Mouse (Mus musculus) yolk sac, embryonic 10.5 days (tissue): ENCODE measurements around the gene Wfs1.
"Not testable (repeated sequence)": the region's sequence is repeated elsewhere in the genome, so short reads cannot be mapped to it uniquely, and the experiment has no call there.

Experiments
- DNase-seq: peaks from one replicate; pipeline ENCODE4 v3.0.0-alpha.2; 2017; ENCODE audit warnings: low spot score

Wfs1 gene

DNA sequence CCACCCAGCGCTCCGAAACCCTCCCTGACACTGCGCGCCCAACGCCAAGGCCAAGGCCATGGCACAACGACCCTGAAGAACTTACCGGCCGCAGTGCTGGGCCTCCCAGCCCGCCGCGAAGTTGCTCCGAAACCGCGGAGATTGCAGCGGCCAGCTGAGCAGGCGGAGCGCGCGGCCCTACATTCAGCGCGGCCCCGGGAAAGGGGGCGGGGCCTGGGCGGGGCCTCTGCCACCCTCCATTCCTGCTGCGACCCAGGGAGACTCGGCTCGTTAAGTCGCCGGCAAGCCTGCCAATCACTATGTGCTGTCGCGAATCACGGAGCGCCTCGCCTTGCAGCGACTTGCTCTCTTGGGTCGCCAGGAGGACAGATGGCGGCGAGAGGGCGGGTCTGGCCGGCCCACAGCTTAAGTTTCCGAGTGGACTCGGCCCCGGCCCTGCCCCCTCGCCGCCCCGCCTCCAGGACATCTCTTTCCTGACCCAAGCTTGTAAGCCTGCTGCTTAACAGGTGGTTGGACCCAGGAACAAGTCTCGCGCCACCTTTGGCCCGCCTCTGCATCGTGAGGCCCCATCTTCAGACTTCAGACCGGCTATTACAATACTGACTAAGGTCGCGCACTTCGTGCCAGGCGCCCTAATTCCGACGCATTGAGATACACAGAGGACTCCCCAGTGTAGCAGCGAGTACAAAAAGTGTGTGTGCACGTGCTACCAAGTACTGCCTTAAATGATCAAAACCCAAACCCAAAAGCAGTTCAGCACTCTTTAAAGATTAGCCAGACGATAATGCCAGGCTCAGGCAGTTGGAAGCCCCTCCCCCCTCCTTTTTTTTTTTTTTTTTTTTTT is at the start of gene Wfs1:
Wfs1 (minus strand) TSS at position 425 of the 844 bp plus-strand sequence.
- DNase-seq: peak; percentile 97

GRCm38 (mm10) chr5:37036884-37037283 is 47.9 kb upstream of the Wfs1 start:
- DNase-seq: no peak

DNA sequence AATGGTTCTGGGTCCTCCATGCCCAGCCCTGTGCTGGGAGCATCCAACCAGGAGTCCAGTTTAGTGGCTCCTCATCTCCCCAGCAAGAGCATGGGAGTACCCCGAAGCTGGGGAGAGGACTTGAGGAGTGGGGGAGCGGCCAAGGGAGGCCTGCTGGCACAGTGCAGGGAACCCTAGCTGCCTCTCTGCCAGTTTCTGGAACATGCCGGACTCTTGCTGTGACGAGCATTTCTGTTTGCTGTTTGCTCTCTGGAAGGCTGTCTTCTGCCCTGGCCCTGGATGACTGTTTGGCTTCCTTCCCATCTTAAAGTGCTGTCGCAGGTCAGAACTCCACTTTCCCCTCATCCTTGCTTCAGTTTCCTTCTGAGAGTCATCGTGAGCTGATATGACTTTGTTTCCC is 46.9 kb upstream of the Wfs1 start:
- DNase-seq: no peak

GRCm38 (mm10) chr5:37035192-37035591 is 46.2 kb upstream of the Wfs1 start:
- DNase-seq: no peak

- no peak for DNase-seq
Measured at GRCm38 (mm10) chr5:37030753-37031152, 41.7 kb upstream of the Wfs1 start.

- no peak for DNase-seq
Measured at GRCm38 (mm10) chr5:37029326-37029905, 40.4 kb upstream of the Wfs1 start.

DNA sequence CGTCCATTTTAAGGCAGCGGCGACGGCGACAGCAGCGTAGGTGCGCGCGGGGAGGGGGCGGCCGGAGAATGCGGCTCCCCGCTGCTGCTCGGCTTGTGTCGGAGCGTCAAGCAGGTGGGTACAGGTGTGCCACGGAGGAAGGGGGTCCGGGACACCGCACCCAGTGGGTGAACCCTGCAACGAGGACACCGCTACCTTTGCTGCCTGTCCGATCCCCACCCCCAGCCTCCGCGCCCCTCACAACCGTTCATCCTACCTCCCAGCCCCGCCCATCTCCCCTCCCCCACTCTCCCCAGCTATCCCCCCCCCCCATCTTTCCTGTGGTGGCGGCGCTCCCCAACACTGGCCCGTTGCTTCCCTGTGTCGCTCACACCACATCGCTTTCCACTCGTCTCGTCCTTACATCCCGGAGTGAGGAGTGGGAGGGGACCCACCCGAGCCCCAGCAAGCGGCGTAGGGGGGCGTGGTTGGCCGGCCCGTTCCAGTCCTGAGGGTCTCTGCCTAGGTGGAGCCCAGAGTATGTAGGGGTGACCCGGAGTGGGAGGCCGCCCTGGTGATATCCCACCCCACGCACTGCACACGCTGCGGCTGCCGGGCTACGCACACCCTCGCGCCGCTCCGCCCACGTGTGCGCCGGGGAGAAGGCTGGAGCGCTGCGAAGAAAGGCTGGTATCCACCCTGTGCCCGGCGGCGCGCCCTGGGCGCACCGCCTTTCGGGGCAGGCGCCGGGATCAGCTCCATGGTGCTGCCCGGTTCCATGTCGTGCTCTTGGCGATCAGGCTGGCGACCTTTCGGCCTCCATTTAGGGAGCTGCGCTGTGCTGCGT is 39.7 kb upstream of the Wfs1 start:
- no peak for DNase-seq

DNA sequence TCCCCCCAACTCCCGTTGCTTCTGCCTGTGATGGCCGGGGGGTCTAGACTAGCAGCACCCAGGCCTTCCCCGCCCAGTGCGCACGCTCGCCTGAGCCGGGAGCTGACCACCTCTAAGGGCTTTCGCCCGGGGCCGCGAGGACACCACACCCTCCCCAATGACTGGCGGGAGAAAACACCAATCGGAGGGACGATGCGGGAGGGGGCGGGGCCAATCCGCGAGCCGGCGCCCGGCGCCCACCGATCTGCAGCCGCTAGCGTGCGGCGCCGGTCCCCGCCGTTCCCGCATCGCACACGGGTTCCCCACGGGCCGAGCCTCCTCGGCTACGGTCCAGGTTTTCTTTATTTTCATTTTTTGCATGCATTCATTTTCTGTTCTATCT is 39.1 kb upstream of the Wfs1 start:
- peak; percentile 81 for DNase-seq

DNA sequence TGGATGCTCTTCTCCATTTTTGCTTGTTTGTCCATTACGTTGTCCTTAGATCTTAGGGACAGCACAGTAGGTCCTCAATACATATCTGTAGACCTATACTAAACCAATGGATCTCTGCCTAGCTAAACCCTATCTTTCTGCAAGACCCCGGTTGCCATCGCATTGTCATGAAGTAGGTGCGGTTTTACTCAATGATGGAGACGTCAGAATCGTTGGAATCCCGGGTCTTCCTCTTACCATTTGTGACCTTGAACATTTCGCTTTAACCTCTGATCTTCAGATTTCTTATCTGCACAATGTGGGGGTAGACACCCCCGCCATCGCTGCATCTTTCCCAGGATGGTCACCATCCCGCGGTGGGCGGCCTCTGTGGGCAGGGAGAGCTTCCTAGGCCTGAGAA is 38.7 kb upstream of the Wfs1 start:
- DNase-seq: no peak

GRCm38 (mm10) chr5:37017222-37017621 is 28.2 kb upstream of the Wfs1 start:
- DNase-seq: no peak

GRCm38 (mm10) chr5:37015612-37016310 is 26.8 kb upstream of the Wfs1 start:
- no peak for DNase-seq

GRCm38 (mm10) chr5:37010666-37011317 is 21.8 kb upstream of the Wfs1 start:
- no peak for DNase-seq

- DNase-seq: not testable (repeated sequence)
Measured at GRCm38 (mm10) chr5:37009761-37010160, 20.8 kb upstream of the Wfs1 start.

DNA sequence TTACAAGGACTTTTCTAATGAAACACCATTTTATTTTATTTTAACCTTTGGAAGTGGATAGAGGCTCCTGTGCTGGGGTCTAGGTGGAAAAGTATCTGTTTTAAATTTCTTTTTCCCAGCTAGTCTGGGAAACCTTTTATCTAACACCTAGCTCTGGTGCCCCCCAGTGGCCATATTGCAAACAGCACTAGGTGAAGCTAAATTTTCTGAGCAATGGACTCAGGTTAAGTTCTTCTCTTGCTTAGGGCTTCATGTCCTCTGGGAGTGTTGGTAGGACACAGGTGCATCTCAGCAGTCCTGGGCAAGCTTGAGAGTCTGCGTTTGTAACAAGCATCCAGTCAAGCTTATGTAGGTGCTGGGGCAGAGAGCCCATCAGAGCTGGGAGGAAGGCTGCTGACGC is 13.0 kb upstream of the Wfs1 start:
- peak; percentile 13 for DNase-seq

DNA sequence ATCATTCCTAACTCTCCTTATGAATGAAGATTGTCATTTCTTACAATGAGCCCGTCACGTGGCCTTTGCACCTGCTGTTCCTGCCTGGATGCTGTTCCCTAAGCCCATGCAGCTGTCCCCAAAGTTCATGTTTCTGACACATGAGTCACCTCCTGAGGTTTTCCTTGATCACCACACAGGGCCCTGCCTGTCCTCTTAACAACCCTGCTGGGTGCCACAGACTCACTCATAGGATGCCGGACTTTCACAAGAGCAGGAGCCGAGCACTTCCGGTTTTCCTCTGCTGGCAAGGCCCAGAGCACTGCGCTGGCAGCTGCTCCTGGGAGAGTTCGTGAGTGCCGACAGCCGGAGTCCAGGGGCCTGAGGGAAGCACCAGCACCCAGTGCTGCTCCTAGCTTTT is 12.0 kb upstream of the Wfs1 start:
- DNase-seq: no peak

GRCm38 (mm10) chr5:36997996-36998395 is 9.0 kb upstream of the Wfs1 start:
- no peak for DNase-seq

GRCm38 (mm10) chr5:36996410-36996809 is 7.4 kb upstream of the Wfs1 start:
- DNase-seq: no peak

DNA sequence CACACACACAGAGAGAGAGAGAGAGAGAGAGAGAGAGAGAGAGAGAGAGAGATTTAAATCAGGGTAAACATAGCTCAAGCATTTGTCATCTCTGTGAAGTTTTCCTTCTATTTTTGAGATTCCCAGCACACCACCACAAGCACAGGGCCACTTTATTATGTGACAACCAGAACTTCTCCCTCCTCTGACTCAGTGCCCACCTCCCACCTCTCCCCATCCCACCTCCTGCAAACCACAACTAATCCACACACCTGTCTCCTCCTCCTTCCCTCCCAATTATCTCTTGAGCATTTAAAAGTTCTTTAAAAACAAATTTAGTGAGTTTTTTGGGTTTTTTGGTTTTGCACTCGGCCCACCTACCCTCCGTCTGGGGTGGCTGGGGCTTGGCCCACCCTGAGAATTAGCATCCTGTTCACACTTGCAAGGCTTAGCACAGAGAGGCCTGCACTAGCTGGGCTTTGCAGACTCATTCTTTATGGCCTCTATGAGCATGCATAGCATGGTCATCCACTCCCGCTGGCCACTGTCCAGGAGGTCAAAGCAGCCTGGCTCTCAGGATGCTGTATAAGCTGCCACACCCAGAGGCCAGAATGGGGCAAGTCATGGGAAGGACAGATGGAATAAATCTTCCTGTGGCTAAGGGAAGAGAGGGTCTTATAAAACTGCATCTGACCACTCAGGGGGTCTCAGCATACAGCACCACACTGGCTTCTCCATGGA is 1.8 kb upstream of the Wfs1 start:
- DNase-seq: no peak

DNA sequence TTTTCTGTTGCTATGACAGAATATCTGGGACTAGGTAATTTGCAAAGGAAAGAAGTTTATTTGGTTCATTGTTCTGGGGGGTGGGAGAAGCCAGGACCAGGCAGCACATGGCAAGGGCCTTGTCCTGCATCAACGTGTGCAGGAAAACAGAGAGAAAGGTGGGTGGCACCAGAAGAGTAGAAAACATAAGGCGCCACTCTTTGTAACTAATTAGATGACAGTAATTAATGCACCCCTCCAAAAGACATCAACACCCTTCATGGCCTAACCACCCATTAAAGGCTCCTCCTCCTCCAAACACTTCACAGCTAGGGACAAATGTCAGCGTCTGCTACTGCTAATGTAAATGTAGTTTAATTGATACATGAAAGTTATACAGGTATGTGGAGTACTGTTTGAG is 1.2 kb upstream of the Wfs1 start:
- DNase-seq: no peak

- no peak for DNase-seq
Measured at GRCm38 (mm10) chr5:36989625-36989977, 596 bp upstream of the Wfs1 start.

GRCm38 (mm10) chr5:36988124-36988780 is 753 bp downstream of the Wfs1 start:
- no peak for DNase-seq
